Mouse (Mus musculus) cortical plate, adult 2 months (tissue): ENCODE measurements around the gene Mepce. TPM values are rescaled to one million over a fixed set of nuclear protein-coding genes. Genes with fewer than 3 reads are reported as not detected.

ENCODE experiments used
- H3K27ac ChIP-seq: fragments of 200-500 bp; 2 replicates; pipeline ENCODE4 v1.5.1; 2012; ENCODE audit warnings: low read length, control low read depth, inconsistent platforms; ENCODE audit not compliant: insufficient read depth
- H3K4me1 ChIP-seq: fragments of 200-500 bp; 2 replicates; pipeline ENCODE4 v1.6.1; 2011; ENCODE audit warnings: low read length; ENCODE audit not compliant: control insufficient read depth, insufficient read depth
- H3K4me3 ChIP-seq: fragments of 200-500 bp; 2 replicates; pipeline ENCODE4 v1.5.1; 2011; ENCODE audit warnings: mild to moderate bottlenecking, low read length, control low read depth; ENCODE audit not compliant: insufficient read depth
- CTCF ChIP-seq: fragments of 200-500 bp; IDR thresholded peaks from 2 replicates; pipeline ENCODE4 v1.5.1; 2011; ENCODE audit warnings: mild to moderate bottlenecking, control low read depth, low read length; ENCODE audit not compliant: insufficient read depth; ENCODE audit errors: extremely low read depth
- POLR2A ChIP-seq: fragments of 200-500 bp; IDR thresholded peaks from 2 replicates; pipeline ENCODE4 v1.6.1; 2011; ENCODE audit warnings: mild to moderate bottlenecking, low read length, control low read depth; ENCODE audit not compliant: insufficient read depth; ENCODE audit errors: extremely low read depth
- polyA plus RNA-seq: library from polyadenylated mRNA; depleted of rRNA; stranded (reverse); fragments of >200 nt; gene quantifications from 2 replicates; pipeline ENCODE4 v1.2.3, GENCODE M21; 2012; rRNA removed

Mepce gene
- polyA plus RNA-seq, 1 experiment, result 38.1 TPM

- H3K4me1 ChIP-seq, result peaks cover 2% of the 10 kb centered on the region
- TF ChIP-seq POLR2A (no peak), CTCF (no peak)
- H3K4me3 ChIP-seq, result no peak overlapping the region
- no peak overlapping the region for H3K27ac ChIP-seq
Observed at GRCm38 (mm10) chr5:137742836-137743235, 44.6 kb downstream of the Mepce start.

GRCm38 (mm10) chr5:137742048-137742447 lies 45.4 kb downstream of the Mepce start:
- no peak for TF ChIP-seq CTCF
- TF ChIP-seq POLR2A, result no peak
- no peak overlapping the region for H3K27ac ChIP-seq
- peaks cover 2% of the 10 kb centered on the region for H3K4me1 ChIP-seq
- H3K4me3 ChIP-seq, result peak overlapping the region; percentile 89; the same call in 1 of the 2 replicates

- Histone ChIP-seq H3K27ac (peak within 1 kb of the TSS; percentile 49; the same call in 1 of the 2 replicates), H3K4me3 (peak within 1 kb of the TSS; percentile 89), H3K4me1 (peaks cover 2% of the 10 kb centered on the region)
- TF ChIP-seq POLR2A (peak; percentile 23; the same call in 1 of the 2 replicates), CTCF (peak; percentile 22; the same call in 1 of the 2 replicates)
Observed at GRCm38 (mm10) chr5:137741023-137741931, 46.2 kb downstream of the Mepce start, which contains the start of gene Nyap1. Nyap1 (minus strand) TSS chr5:137741607.

GRCm38 (mm10) chr5:137740506-137740905 lies 46.9 kb downstream of the Mepce start:
- peaks cover 2% of the 10 kb centered on the region for H3K4me1 ChIP-seq
- no peak for TF ChIP-seq POLR2A
- no peak for TF ChIP-seq CTCF

GRCm38 (mm10) chr5:137739471-137739870 lies 48.0 kb downstream of the Mepce start:
- TF ChIP-seq POLR2A, result no peak
- no peak for TF ChIP-seq CTCF
- Histone ChIP-seq H3K4me3 (peak overlapping the region; percentile 89), H3K27ac (no peak overlapping the region), H3K4me1 (peaks cover 2% of the 10 kb centered on the region)

More at GRCm38 (mm10) chr5:137740506-137740905, 46.9 kb downstream of the Mepce start:
- peak overlapping the region; percentile 89 for H3K4me3 ChIP-seq
- peak overlapping the region; percentile 43; the same call in 1 of the 2 replicates for H3K27ac ChIP-seq

GRCm38 (mm10) chr5:137738516-137738915 lies 48.9 kb downstream of the Mepce start:
- Histone ChIP-seq H3K4me1 (peaks cover 7% of the 10 kb centered on the region), H3K27ac (0 out of 2 replicates have a peak overlapping the region, but pooled peaks have one; percentile 23), H3K4me3 (peak overlapping the region; percentile 9; the same call in 1 of the 2 replicates)
- peak; percentile 42; the same call in 1 of the 2 replicates for TF ChIP-seq CTCF
- no peak for TF ChIP-seq POLR2A

GRCm38 (mm10) chr5:137737400-137737940 lies 50.0 kb downstream of the Mepce start:
- Histone ChIP-seq H3K4me3 (no peak overlapping the region; the same call in 1 of the 2 replicates), H3K4me1 (peaks cover 7% of the 10 kb centered on the region), H3K27ac (no peak overlapping the region)
- no peak for TF ChIP-seq CTCF
- TF ChIP-seq POLR2A, result 0 out of 2 replicates have a peak, but pooled peaks have one; percentile 31

GRCm38 (mm10) chr5:137734289-137735061 lies 53.0 kb downstream of the Mepce start:
- TF ChIP-seq CTCF (no peak), POLR2A (peak; percentile 56; the same call in 1 of the 2 replicates)
- no peak overlapping the region for H3K4me3 ChIP-seq
- peak overlapping the region; percentile 12; the same call in 1 of the 2 replicates for H3K27ac ChIP-seq
- H3K4me1 ChIP-seq, result peaks cover 7% of the 10 kb centered on the region

- peaks cover 7% of the 10 kb centered on the region for H3K4me1 ChIP-seq
- TF ChIP-seq CTCF, result no peak
- no peak for TF ChIP-seq POLR2A
- H3K27ac ChIP-seq, result 0 out of 2 replicates have a peak overlapping the region, but pooled peaks have one; percentile 8
- H3K4me3 ChIP-seq, result peak overlapping the region; percentile 14
Observed at GRCm38 (mm10) chr5:137733638-137734288, 53.7 kb downstream of the Mepce start.

Other genes with a start within 250 kb of the Mepce start
- gene Actl6b, start 234.1 kb downstream of the Mepce start, polyA plus RNA-seq, result 179 and 199 TPM in 2 replicates
- 22.3 and 25.5 TPM in 2 replicates for gene Tfr2, start 217.8 kb downstream of the Mepce start, polyA plus RNA-seq
- gene Mospd3, start 186.6 kb downstream of the Mepce start, polyA plus RNA-seq, result 45.1 and 45.3 TPM in 2 replicates
- gene Pcolce, start 173.9 kb downstream of the Mepce start, polyA plus RNA-seq, result 12.6 and 13.6 TPM in 2 replicates
- gene Fbxo24, start 158.7 kb downstream of the Mepce start, polyA plus RNA-seq, result 0.23 and 0.29 TPM in 2 replicates
- gene Lrch4, start 158.5 kb downstream of the Mepce start, polyA plus RNA-seq, result 11.5 and 15.0 TPM in 2 replicates
- gene Gm20605, start 158.5 kb downstream of the Mepce start, polyA plus RNA-seq, result 11.0 and 12.6 TPM in 2 replicates
- 24.6 and 26.0 TPM in 2 replicates for gene Sap25, start 146.3 kb downstream of the Mepce start, polyA plus RNA-seq
- gene Irs3, start 141.9 kb downstream of the Mepce start, polyA plus RNA-seq, result 0.09 and 0.25 TPM in 2 replicates
- 35.7 and 36.7 TPM in 2 replicates for gene Agfg2, start 102.9 kb downstream of the Mepce start, polyA plus RNA-seq
- 69.7 and 74.8 TPM in 2 replicates for gene Nyap1, start 46.0 kb downstream of the Mepce start, polyA plus RNA-seq
- 365 and 366 TPM in 2 replicates for gene Tsc22d4, start 41.9 kb downstream of the Mepce start, polyA plus RNA-seq
- 26.9 and 27.6 TPM in 2 replicates for gene Ppp1r35, start 8.8 kb downstream of the Mepce start, polyA plus RNA-seq
- gene Zcwpw1, start 143 bp upstream of the Mepce start, polyA plus RNA-seq, result 11.3 and 12.6 TPM in 2 replicates
- gene Pilra, start 48.6 kb upstream of the Mepce start, polyA plus RNA-seq, result 1.1 and 1.3 TPM in 2 replicates
- gene Pilrb1, start 70.5 kb upstream of the Mepce start, polyA plus RNA-seq, result 0.08 TPM in 1 of 2 replicates, not detected in the other
- 0.42 and 0.44 TPM in 2 replicates for gene Pilrb2, start 84.2 kb upstream of the Mepce start, polyA plus RNA-seq
- 1.2 and 1.6 TPM in 2 replicates for gene Cyp3a13, start 134.0 kb upstream of the Mepce start, polyA plus RNA-seq
- gene Gjc3, start 175.4 kb upstream of the Mepce start, polyA plus RNA-seq, result 47.0 and 57.3 TPM in 2 replicates
- gene Azgp1, start 193.9 kb upstream of the Mepce start, polyA plus RNA-seq, result 0.10 TPM in 1 of 2 replicates, not detected in the other
- gene Smok3a, start 233.6 kb upstream of the Mepce start, polyA plus RNA-seq, result not detected in 2 replicates
- gene Smok3b, start 233.8 kb upstream of the Mepce start, polyA plus RNA-seq, result not detected in 2 replicates